Mouse (Mus musculus) spleen, adult 2 months (tissue): ENCODE data around the gene Olfr550. TPM values are rescaled to one million over a fixed set of nuclear protein-coding genes. Genes with fewer than 3 reads are reported as not detected.
"Not testable (repeated sequence)": the region's sequence is repeated elsewhere in the genome, so short reads cannot be mapped to it uniquely, and the experiment has no call there.

Experiments used
- DNase-seq, 2 experiments: peaks; one replicate each; pipeline versions ENCODE4 v3.0.0 to v3.0.0-alpha.2; 2012 to 2021; ENCODE audit warnings: low spot score in 2 of 2, low read depth in 1 of 2
- H3K27ac ChIP-seq: fragments of 200-500 bp; 2 replicates; pipeline ENCODE4 v1.5.1; 2012; ENCODE audit warnings: low read length, inconsistent platforms; ENCODE audit not compliant: insufficient read depth
- H3K27me3 ChIP-seq: fragments of 200-500 bp; 2 replicates; pipeline ENCODE4 v1.6.1; 2012; ENCODE audit warnings: mild to moderate bottlenecking, moderate library complexity, low read length, inconsistent platforms; ENCODE audit not compliant: control insufficient read depth, insufficient read depth
- H3K36me3 ChIP-seq: fragments of 200-500 bp; 2 replicates; pipeline ENCODE4 v1.6.1; 2012; ENCODE audit warnings: mild to moderate bottlenecking, low read length, inconsistent platforms; ENCODE audit not compliant: control insufficient read depth, insufficient read depth
- H3K4me1 ChIP-seq: fragments of 200-500 bp; 2 replicates; pipeline ENCODE4 v1.6.1; 2011; ENCODE audit warnings: inconsistent platforms; ENCODE audit not compliant: control insufficient read depth, insufficient read depth, insufficient read length
- H3K4me3 ChIP-seq: fragments of 200-500 bp; 2 replicates; pipeline ENCODE4 v1.5.1; 2011; ENCODE audit warnings: mild to moderate bottlenecking, inconsistent platforms; ENCODE audit not compliant: insufficient read depth, insufficient read length; ENCODE audit errors: extremely low read depth
- CTCF ChIP-seq: fragments of 200-500 bp; IDR thresholded peaks from 2 replicates; pipeline ENCODE4 v1.5.1; 2011; ENCODE audit warnings: mild to moderate bottlenecking, inconsistent platforms; ENCODE audit not compliant: insufficient read depth, insufficient read length, insufficient replicate concordance; ENCODE audit errors: extremely low read depth
- POLR2A ChIP-seq: fragments of 200-500 bp; IDR thresholded peaks from 2 replicates; pipeline ENCODE4 v1.6.1; 2011; ENCODE audit warnings: low read depth, low read length, inconsistent platforms
- WGBS: fragments of 180-500 bp; shearing (Covaris S2); methylation state at CpG from one replicate; pipeline ENCODE4 v1.1.7; 2018; 5-methylcytosine and 5-hydroxymethylcytosine counted together
- polyA plus RNA-seq: library from polyadenylated mRNA; depleted of rRNA; stranded (reverse); fragments of >200 nt; gene quantifications from 2 replicates; pipeline ENCODE4 v1.2.3, GENCODE M21; 2012; rRNA removed

The Olfr550 gene
- polyA plus RNA-seq, 1 experiment = not detected

DNA sequence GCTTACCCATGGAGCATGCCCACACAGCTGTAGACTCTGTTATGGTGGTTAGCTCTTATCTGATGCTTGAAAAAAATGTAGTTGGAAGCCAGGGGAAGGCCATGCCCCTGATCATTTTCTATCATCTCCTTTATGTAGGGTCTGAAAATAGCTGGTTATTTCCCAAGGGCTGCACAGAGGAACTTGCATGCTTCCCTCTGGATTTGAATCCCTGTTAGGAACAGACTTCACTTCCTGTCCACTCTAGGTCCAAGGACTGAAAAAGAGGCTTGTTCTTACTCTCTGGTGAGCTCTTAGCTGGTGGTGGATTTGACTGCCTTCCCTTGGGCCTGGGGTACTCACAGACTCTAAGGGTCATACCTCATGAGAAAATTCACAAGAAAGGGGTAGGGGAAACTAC lies 46.9 kb downstream of the Olfr550 start, which contains the start of gene Olfr553:
Gene Olfr553, minus strand, starts transcription at position 101 of the 400 bp plus-strand sequence.
- no peak within 1 kb of the TSS for H3K27ac ChIP-seq
- DNase-seq = no peak

DNA sequence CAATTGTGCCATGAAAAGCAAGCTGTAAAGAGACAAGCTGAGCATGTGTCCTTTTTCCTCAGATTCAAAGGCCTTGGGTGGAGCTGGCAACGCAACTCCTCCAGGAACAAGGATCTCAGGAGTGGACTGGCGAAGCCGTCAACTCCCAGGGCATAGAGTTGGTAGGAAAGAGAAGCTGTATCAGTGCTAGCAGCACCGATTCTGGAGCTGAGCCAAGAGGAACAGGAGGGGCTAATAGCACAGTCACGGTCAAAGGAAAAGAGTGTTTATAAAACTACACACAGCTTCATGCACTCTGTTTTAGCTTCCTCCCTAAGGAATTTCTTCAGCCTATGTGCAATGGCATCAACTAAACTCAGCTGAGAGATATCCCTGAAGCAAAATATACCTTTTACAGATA lies 48.4 kb downstream of the Olfr550 start:
- H3K4me1 ChIP-seq = no peaks in the 10 kb centered on the region
- H3K27ac ChIP-seq = no peak overlapping the region
- H3K4me3 ChIP-seq = no peak overlapping the region
- WGBS = 52% methylated on average over 5 of the region's 5 CpGs
- H3K27me3 ChIP-seq = no peaks in the 10 kb centered on the region
- TF ChIP-seq CTCF (no peak), POLR2A (no peak)
- no peak for DNase-seq
- H3K36me3 ChIP-seq = no peaks in the 10 kb centered on the region

More for the DNA sequence above, 46.9 kb downstream of the Olfr550 start, which contains the start of gene Olfr553:
- H3K36me3 ChIP-seq = no peaks in the 10 kb centered on the region
- H3K27me3 ChIP-seq = no peaks in the 10 kb centered on the region
- no peaks in the 10 kb centered on the region for H3K4me1 ChIP-seq
- H3K4me3 ChIP-seq = no peak within 1 kb of the TSS
- no peak for TF ChIP-seq CTCF

DNA sequence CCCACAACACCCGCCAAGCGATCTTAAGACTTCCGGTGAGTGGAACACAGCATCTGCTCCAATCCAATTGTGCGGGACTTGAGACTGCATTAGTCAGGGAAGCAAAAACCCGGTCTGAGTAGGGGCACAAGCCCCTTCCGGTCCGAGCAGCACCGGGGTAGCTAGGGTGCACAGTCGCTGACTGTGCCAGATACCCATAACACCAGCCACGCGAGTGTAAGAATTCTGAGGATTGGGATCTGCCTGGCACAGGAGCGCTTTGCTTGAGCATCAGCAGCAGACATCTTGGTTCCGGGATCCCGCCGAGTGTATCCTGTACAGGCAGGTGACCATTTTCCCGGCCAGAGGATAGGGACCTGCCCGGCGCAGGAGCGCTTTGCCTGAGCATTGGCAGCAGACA lies 49.1 kb downstream of the Olfr550 start:
- not testable (repeated sequence) for H3K36me3 ChIP-seq, H3K4me1 ChIP-seq, H3K27ac ChIP-seq, H3K27me3 ChIP-seq, H3K4me3 ChIP-seq, DNase-seq
- WGBS = 93% methylated on average over 19 of the region's 19 CpGs

Other genes with a start within 250 kb of the Olfr550 start
- 10.5 and 11.9 TPM in 2 replicates for gene Rrm1, start 129.7 kb upstream of the Olfr550 start, polyA plus RNA-seq
- not detected in 2 replicates for gene Olfr543, start 89.8 kb upstream of the Olfr550 start, polyA plus RNA-seq
- gene Olfr544, start 83.1 kb upstream of the Olfr550 start, polyA plus RNA-seq = not detected in 2 replicates
- not detected in 2 replicates for gene Olfr545, start 71.9 kb upstream of the Olfr550 start, polyA plus RNA-seq
- not detected in 2 replicates for gene Olfr547, start 36.7 kb upstream of the Olfr550 start, polyA plus RNA-seq
- gene Olfr548-ps1, start 30.5 kb upstream of the Olfr550 start, polyA plus RNA-seq = not detected in 2 replicates
- gene Olfr549, start 21.6 kb upstream of the Olfr550 start, polyA plus RNA-seq = not detected in 2 replicates
- gene Trim21, start 6.0 kb upstream of the Olfr550 start, polyA plus RNA-seq = 6.3 and 8.1 TPM in 2 replicates
- gene Olfr551, start 20.4 kb downstream of the Olfr550 start, polyA plus RNA-seq = not detected in 2 replicates
- gene Olfr552, start 26.3 kb downstream of the Olfr550 start, polyA plus RNA-seq = 0.06 and 0.12 TPM in 2 replicates
- not detected in 2 replicates for gene Olfr553, start 46.8 kb downstream of the Olfr550 start, polyA plus RNA-seq
- gene Olfr554, start 67.0 kb downstream of the Olfr550 start, polyA plus RNA-seq = not detected in 2 replicates
- not detected in 2 replicates for gene Olfr555, start 87.4 kb downstream of the Olfr550 start, polyA plus RNA-seq
- not detected in 2 replicates for gene Olfr556, start 93.5 kb downstream of the Olfr550 start, polyA plus RNA-seq
- gene Trim68, start 115.9 kb downstream of the Olfr550 start, polyA plus RNA-seq = 10.6 and 12.4 TPM in 2 replicates
- gene Olfr557, start 124.5 kb downstream of the Olfr550 start, polyA plus RNA-seq = not detected in 2 replicates
- 0.07 and 0.19 TPM in 2 replicates for gene Olfr558, start 130.8 kb downstream of the Olfr550 start, polyA plus RNA-seq
- not detected in 2 replicates for gene Olfr33, start 147.6 kb downstream of the Olfr550 start, polyA plus RNA-seq
- not detected in 2 replicates for gene Olfr559, start 156.0 kb downstream of the Olfr550 start, polyA plus RNA-seq
- not detected in 2 replicates for gene Olfr560, start 187.9 kb downstream of the Olfr550 start, polyA plus RNA-seq
- gene Olfr78, start 188.0 kb downstream of the Olfr550 start, polyA plus RNA-seq = 0.12 and 0.26 TPM in 2 replicates
- gene Olfr561, start 199.8 kb downstream of the Olfr550 start, polyA plus RNA-seq = not detected in 2 replicates
- gene Olfr564, start 232.0 kb downstream of the Olfr550 start, polyA plus RNA-seq = not detected in 2 replicates